Mouse (Mus musculus): ENCODE data around the gene Mtm1. TPM values are rescaled to one million over a fixed set of nuclear protein-coding genes. Genes with fewer than 3 reads are reported as not detected.

Gene Mtm1
- polyA plus RNA-seq, 1 experiment from 2014 or later, result 5.8 TPM

GRCm38 (mm10) chrX:71222648-71223408, 12.3 kb downstream of the Mtm1 start:
- no peak overlapping the region for H3K4me2 ChIP-seq
- H3K4me1 ChIP-seq, result no peaks in the 10 kb centered on the region
- H3K9me3 ChIP-seq, result no peaks in the 10 kb centered on the region
- no peak for ATAC-seq (ENCODE audit: low FRiP score)
- no peaks in the 10 kb centered on the region for H3K36me3 ChIP-seq (replicated peaks)
- H3K9ac ChIP-seq, result no peak overlapping the region
- 81% methylated on average over 4 of the region's 4 CpGs for WGBS
- no peak overlapping the region for H3K4me3 ChIP-seq (replicated peaks)
- H3K27ac ChIP-seq, result no peak overlapping the region
- no peaks in the 10 kb centered on the region for H3K27me3 ChIP-seq

- H3K9ac ChIP-seq, result no peak overlapping the region
- H3K9me3 ChIP-seq, result no peaks in the 10 kb centered on the region
- no peaks in the 10 kb centered on the region for H3K4me1 ChIP-seq
- H3K4me2 ChIP-seq, result no peak overlapping the region
- H3K27ac ChIP-seq, result no peak overlapping the region
- no peaks in the 10 kb centered on the region for H3K27me3 ChIP-seq
- H3K36me3 ChIP-seq (replicated peaks), result no peaks in the 10 kb centered on the region
- no peak for ATAC-seq (ENCODE audit: low FRiP score)
- WGBS, result 81% methylated on average over 5 of the region's 5 CpGs
- no peak overlapping the region for H3K4me3 ChIP-seq (replicated peaks)
Measured at GRCm38 (mm10) chrX:71226881-71227280, 16.3 kb downstream of the Mtm1 start.

DNA sequence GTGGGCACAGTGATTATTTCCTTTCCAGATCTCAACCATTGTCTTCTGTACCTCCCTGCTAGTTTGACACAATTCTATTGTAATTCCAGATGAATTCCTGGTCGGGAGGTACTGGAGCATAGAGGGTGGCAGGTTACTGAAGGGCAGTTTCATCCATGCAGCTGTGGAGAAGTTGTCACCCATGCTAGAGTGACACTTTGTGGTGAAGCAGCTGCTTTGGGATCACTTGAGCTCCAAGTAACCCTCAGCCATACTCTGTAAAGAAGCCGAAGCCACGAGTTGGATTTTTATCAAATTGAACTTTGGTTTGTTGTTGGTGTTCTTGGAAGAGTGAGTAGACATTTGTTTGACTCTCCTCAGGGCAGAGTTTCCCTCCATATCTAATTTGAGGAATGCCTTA, 17.6 kb downstream of the Mtm1 start:
- Histone ChIP-seq H3K4me1 (no peaks in the 10 kb centered on the region), H3K27ac (no peak overlapping the region), H3K9ac (no peak overlapping the region), H3K9me3 (no peaks in the 10 kb centered on the region), H3K4me3 (replicated peaks) (no peak overlapping the region), H3K4me2 (no peak overlapping the region), H3K27me3 (no peaks in the 10 kb centered on the region), H3K36me3 (replicated peaks) (no peaks in the 10 kb centered on the region)
- WGBS, result 70% methylated on average over 3 of the region's 3 CpGs
- ATAC-seq (ENCODE audit: low FRiP score), result no peak

GRCm38 (mm10) chrX:71230847-71231246, 20.3 kb downstream of the Mtm1 start:
- H3K4me1 ChIP-seq, result no peaks in the 10 kb centered on the region
- H3K27ac ChIP-seq, result no peak overlapping the region
- H3K9me3 ChIP-seq, result no peaks in the 10 kb centered on the region
- no peak for ATAC-seq (ENCODE audit: low FRiP score)
- H3K36me3 ChIP-seq (replicated peaks), result no peaks in the 10 kb centered on the region
- WGBS, result 89% methylated on average over 2 of the region's 2 CpGs
- H3K9ac ChIP-seq, result no peak overlapping the region
- H3K4me3 ChIP-seq (replicated peaks), result no peak overlapping the region
- H3K4me2 ChIP-seq, result no peak overlapping the region
- no peaks in the 10 kb centered on the region for H3K27me3 ChIP-seq

DNA sequence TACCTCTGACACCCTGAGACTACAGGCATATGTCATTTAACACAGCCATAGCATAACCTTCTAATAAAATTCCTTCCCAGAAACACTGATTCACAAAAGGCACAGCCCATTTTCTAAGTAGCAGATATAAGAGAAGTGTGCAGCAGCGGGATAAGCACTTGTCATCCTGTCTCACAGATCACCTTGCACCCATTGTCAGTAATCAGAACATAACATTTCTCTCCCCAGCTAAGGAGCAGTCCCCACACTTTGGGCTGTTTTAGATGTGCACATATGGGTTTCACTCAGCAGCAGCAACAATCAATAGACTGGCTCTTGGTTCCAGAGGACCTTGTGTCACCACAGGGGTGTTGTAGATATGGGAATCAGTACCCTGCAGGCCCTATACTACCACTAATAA, 45.9 kb downstream of the Mtm1 start:
- Histone ChIP-seq H3K4me2 (no peak overlapping the region), H3K9ac (no peak overlapping the region), H3K36me3 (replicated peaks) (no peaks in the 10 kb centered on the region), H3K27ac (no peak overlapping the region), H3K9me3 (no peaks in the 10 kb centered on the region), H3K27me3 (no peaks in the 10 kb centered on the region), H3K4me3 (replicated peaks) (no peak overlapping the region), H3K4me1 (no peaks in the 10 kb centered on the region)
- ATAC-seq (ENCODE audit: low FRiP score), result no peak
- WGBS, result 76% methylated on average over 1 of the region's 1 CpGs

- Histone ChIP-seq H3K9me3 (no peaks in the 10 kb centered on the region), H3K4me3 (replicated peaks) (no peak overlapping the region), H3K27ac (no peak overlapping the region), H3K4me2 (no peak overlapping the region), H3K27me3 (no peaks in the 10 kb centered on the region), H3K9ac (no peak overlapping the region), H3K4me1 (no peaks in the 10 kb centered on the region), H3K36me3 (replicated peaks) (no peaks in the 10 kb centered on the region)
- 94% methylated on average over 4 of the region's 4 CpGs for WGBS
- ATAC-seq (ENCODE audit: low FRiP score), result no peak
Measured at GRCm38 (mm10) chrX:71260857-71261256, 50.3 kb downstream of the Mtm1 start.

GRCm38 (mm10) chrX:71264316-71264715, 53.7 kb downstream of the Mtm1 start:
- H3K9me3 ChIP-seq, result no peaks in the 10 kb centered on the region
- ATAC-seq (ENCODE audit: low FRiP score), result no peak

DNA sequence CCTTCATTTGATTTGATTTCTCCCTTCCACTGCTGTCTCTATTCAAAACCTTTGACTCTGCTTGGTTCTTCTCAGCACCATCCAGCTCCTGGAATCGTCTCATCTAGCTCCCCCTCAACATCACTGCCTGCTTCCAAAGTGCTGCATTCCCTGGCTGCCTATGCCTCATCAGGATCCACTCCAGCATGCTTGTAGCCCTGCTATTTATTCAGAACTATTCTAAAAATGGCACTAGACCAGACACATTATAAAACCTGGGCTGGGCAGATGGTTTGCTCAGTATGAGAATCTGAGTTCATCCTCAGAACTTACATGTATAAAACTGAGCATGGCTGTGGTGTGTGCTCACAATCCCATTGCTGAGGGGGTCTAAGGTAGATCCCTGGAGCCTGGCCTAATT, 58.4 kb downstream of the Mtm1 start:
- no peaks in the 10 kb centered on the region for H3K9me3 ChIP-seq
- WGBS, result 78% methylated on average over 1 of the region's 1 CpGs
- no peak overlapping the region for H3K4me3 ChIP-seq (replicated peaks)
- H3K27ac ChIP-seq, result no peak overlapping the region
- no peaks in the 10 kb centered on the region for H3K36me3 ChIP-seq (replicated peaks)
- no peak overlapping the region for H3K9ac ChIP-seq
- no peaks in the 10 kb centered on the region for H3K4me1 ChIP-seq
- H3K4me2 ChIP-seq, result no peak overlapping the region
- H3K27me3 ChIP-seq, result no peaks in the 10 kb centered on the region
- ATAC-seq (ENCODE audit: low FRiP score), result no peak

More at GRCm38 (mm10) chrX:71264316-71264715, 53.7 kb downstream of the Mtm1 start:
- H3K36me3 ChIP-seq (replicated peaks), result no peaks in the 10 kb centered on the region
- H3K27me3 ChIP-seq, result no peaks in the 10 kb centered on the region
- H3K27ac ChIP-seq, result no peak overlapping the region
- H3K4me2 ChIP-seq, result no peak overlapping the region
- no peaks in the 10 kb centered on the region for H3K4me1 ChIP-seq
- no peak overlapping the region for H3K4me3 ChIP-seq (replicated peaks)
- H3K9ac ChIP-seq, result no peak overlapping the region
- WGBS, result 82% methylated on average over 2 of the region's 2 CpGs

DNA sequence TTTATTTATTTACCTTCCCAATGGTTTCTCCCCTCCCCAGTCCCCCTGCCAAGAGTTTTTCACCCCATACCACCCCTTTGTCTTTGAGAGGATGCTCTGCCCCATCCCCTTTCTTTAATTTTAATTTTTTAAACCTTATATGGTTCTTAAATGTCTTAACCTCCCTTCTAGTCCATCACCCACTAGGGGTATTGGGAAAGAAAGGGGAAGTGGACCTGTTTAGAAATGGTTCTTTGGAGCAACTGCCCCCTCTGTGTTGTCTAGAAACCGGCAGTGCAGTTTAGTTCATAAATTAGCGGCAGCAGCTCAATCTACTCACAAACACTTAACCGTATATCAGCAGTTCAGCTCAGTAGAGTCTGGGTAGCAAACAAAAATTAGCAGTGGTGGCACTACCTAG, 63.6 kb downstream of the Mtm1 start:
- 95% methylated on average over 3 of the region's 3 CpGs for WGBS

DNA sequence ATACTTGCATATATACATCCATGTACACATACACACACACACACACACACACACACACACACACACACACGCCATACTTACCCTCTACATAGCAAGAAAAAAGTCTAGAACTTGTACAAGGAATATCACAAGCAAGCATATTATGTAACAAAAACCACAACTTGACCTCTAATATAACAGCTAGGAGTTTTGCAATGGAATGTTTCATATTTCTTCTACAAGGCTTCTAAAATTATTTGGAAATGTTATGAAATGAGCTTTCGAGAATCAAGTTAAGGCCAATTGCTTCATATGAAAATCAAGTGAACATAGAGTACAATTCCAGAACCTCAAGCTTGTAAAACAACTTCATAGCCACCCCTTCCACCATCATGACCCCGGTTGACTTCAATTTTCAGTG, 74.9 kb downstream of the Mtm1 start:
- no peak overlapping the region for H3K4me3 ChIP-seq (replicated peaks)
- H3K27ac ChIP-seq, result no peak overlapping the region
- no peaks in the 10 kb centered on the region for H3K9me3 ChIP-seq
- no peaks in the 10 kb centered on the region for H3K4me1 ChIP-seq
- no peaks in the 10 kb centered on the region for H3K36me3 ChIP-seq (replicated peaks)
- ATAC-seq (ENCODE audit: low FRiP score), result no peak
- 81% methylated on average over 3 of the region's 3 CpGs for WGBS
- no peak overlapping the region for H3K9ac ChIP-seq
- H3K4me2 ChIP-seq, result no peak overlapping the region
- H3K27me3 ChIP-seq, result no peaks in the 10 kb centered on the region

More for the DNA sequence above, 63.6 kb downstream of the Mtm1 start:
- Histone ChIP-seq H3K27ac (no peak overlapping the region), H3K27me3 (no peaks in the 10 kb centered on the region), H3K4me2 (no peak overlapping the region), H3K9ac (no peak overlapping the region), H3K4me3 (replicated peaks) (no peak overlapping the region), H3K4me1 (no peaks in the 10 kb centered on the region), H3K9me3 (no peaks in the 10 kb centered on the region), H3K36me3 (replicated peaks) (no peaks in the 10 kb centered on the region)
- ATAC-seq (ENCODE audit: low FRiP score), result no peak

DNA sequence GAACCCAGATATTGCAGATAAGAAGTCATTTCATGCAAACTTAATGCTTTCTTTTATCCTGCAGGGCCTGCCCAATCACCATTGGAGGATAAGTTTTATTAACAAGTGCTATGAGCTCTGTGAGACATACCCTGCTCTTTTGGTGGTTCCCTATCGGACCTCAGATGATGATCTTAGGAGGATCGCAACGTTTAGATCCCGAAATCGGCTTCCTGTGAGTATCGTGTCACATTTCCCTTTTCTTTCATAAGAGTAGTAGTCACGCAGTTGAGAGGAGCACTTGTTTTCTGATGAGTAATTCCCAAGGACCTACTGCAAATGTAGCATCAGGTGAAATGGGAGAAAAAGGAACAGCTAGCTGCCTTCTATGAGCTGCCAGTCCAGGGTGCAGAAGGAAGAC, 76.5 kb downstream of the Mtm1 start:
- Histone ChIP-seq H3K9me3 (no peaks in the 10 kb centered on the region), H3K27ac (no peak overlapping the region), H3K4me1 (no peaks in the 10 kb centered on the region), H3K9ac (no peak overlapping the region), H3K27me3 (no peaks in the 10 kb centered on the region), H3K36me3 (replicated peaks) (no peaks in the 10 kb centered on the region), H3K4me2 (no peak overlapping the region), H3K4me3 (replicated peaks) (no peak overlapping the region)
- no peak for ATAC-seq (ENCODE audit: low FRiP score)
- WGBS, result 87% methylated on average over 7 of the region's 7 CpGs

GRCm38 (mm10) chrX:71294191-71294590, 83.6 kb downstream of the Mtm1 start:
- 91% methylated on average over 2 of the region's 2 CpGs for WGBS
- H3K4me2 ChIP-seq, result no peak overlapping the region
- H3K27ac ChIP-seq, result no peak overlapping the region
- H3K9me3 ChIP-seq, result no peaks in the 10 kb centered on the region
- H3K9ac ChIP-seq, result no peak overlapping the region
- H3K4me1 ChIP-seq, result no peaks in the 10 kb centered on the region
- H3K27me3 ChIP-seq, result no peaks in the 10 kb centered on the region
- H3K36me3 ChIP-seq (replicated peaks), result no peaks in the 10 kb centered on the region
- ATAC-seq (ENCODE audit: low FRiP score), result no peak
- H3K4me3 ChIP-seq (replicated peaks), result no peak overlapping the region

DNA sequence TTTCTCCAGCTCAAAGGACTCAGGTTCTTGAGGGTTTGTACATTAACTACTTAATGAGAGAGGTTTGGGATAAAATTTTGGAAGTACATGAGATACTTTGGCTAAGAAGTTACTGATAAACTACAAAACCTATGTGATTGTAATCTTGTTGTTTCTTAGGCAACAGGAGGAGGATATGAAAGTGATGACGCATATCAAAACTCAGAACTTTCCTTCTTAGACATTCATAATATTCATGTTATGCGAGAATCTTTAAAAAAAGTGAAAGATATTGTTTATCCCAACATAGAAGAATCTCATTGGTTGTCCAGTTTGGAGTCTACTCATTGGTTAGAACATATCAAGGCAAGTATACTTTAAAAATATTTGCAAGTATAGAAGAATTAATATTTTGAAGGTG, 85.4 kb downstream of the Mtm1 start:
- Histone ChIP-seq H3K9ac (no peak overlapping the region), H3K9me3 (no peaks in the 10 kb centered on the region), H3K27ac (no peak overlapping the region), H3K27me3 (no peaks in the 10 kb centered on the region), H3K36me3 (replicated peaks) (no peaks in the 10 kb centered on the region), H3K4me1 (no peaks in the 10 kb centered on the region), H3K4me2 (no peak overlapping the region), H3K4me3 (replicated peaks) (no peak overlapping the region)
- WGBS, result 89% methylated on average over 2 of the region's 2 CpGs
- no peak for ATAC-seq (ENCODE audit: low FRiP score)
